Mouse (Mus musculus): Measurements from ENCODE around the gene Lcn2.
"Not testable (repeated sequence)": the region's sequence is repeated elsewhere in the genome, so short reads cannot be mapped to it uniquely, and the experiment has no call there.

Lcn2 gene

DNA sequence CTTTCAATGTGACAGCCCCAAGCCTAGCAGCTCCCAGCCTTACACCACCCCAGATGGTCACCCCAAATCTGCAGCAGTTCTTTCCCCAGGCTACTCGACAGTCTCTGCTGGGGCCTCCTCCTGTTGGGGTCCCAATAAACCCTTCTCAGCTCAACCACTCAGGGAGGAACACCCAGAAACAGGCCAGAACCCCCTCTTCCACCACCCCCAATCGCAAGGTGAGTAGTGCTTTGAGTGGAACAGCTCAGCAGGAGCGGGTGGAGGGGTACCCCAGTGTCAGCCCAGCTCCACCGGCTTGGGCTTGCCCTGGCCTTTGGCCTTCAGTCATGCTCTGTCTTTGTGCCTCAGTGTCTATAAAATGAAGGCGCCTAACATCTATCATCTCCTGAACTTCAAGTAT is 20.7 kb downstream of the Lcn2 start:
- DNase-seq (ENCODE audit: low read depth, low spot score) = no peak

- DNase-seq (ENCODE audit: low read depth, low spot score) = no peak
Observed at GRCm38 (mm10) chr2:32364121-32364520, 23.9 kb downstream of the Lcn2 start.

GRCm38 (mm10) chr2:32363376-32364106 is 24.5 kb downstream of the Lcn2 start:
- DNase-seq (ENCODE audit: low read depth, low spot score) = peak; percentile 89

GRCm38 (mm10) chr2:32362817-32363340 is 25.2 kb downstream of the Lcn2 start:
- peak; percentile 85 for DNase-seq (ENCODE audit: low read depth, low spot score)

DNA sequence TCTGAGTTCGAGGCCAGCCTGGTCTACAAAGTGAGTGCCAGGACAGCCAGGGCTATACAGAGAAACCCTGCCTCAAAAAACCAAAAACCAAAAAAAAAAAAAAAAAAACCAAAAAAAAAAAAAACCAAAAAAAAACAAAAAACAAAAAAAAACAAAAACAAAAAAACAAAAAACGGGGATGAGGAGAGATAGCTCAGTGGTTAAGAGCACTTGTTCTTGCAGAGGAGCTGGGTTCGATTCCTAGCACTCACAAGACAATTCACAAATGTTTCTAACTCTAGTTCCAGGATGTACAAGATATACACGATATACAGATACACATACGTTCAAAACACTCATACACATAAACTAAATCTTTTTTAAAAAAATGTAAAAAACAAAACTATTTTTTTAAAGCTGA is 25.8 kb downstream of the Lcn2 start:
- DNase-seq (ENCODE audit: low read depth, low spot score) = not testable (repeated sequence)

DNA sequence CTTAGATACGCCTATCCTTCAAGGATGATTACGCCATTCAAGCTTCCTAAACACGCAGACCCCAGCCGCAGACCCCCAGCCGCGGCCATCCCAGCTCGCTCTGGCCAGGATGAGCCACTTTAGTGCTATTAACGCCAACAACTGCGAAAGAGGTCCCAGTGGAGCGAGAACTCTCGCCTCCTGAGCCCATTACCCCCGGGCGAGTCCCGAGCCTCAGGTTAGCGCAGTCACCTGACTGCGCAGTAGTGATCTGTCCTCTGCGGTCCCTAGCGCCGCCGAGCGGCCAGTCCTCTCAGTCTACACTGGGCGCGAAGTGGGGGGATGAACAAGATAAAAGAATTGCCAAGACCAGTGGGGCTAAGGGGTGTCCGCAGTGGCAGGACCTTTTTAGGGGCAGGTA is 26.6 kb downstream of the Lcn2 start:
- DNase-seq (ENCODE audit: low read depth, low spot score) = peak; percentile 63

- DNase-seq (ENCODE audit: low read depth, low spot score) = peak; percentile 84
Observed at GRCm38 (mm10) chr2:32360741-32361140, 27.3 kb downstream of the Lcn2 start.

DNA sequence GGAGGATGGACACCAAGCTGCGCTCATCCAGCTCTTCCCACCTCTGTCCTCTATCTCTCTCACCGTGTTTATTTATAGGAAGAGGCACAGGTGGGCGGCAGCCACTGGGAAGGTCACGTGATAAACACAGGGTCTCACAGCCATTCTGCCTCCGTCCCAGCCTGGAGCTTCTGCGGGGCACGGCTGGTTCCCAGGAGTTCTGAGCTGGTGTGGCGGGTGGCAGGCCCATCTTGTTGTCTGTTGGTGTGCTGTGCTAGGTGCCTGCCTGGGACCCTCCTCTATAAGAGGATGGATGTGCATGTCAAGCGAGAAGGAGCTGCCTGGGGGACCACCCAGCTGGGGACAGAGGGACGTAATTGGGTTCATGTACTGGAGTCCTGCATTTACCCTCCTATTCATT is 29.7 kb downstream of the Lcn2 start:
- no peak for DNase-seq (ENCODE audit: low read depth, low spot score)

DNA sequence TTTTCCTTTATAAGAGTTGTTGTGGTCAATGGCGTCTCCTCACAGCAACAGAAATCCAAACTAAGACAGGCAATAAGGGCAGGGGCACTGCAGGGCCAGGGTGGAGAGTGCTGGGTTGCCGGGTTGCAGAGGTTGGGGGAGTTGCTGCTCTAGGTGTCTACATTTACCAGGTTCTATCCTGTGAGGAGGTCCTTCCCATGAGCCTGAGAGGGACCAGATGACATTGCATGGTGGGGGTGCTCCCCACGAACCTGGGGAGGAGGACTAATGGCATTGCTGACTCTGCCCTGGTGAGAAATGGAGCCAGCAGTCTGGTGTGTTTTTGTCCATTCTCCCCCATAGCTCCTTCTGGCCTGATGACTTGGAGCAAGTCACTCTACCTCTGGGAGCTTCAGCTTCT is 30.3 kb downstream of the Lcn2 start:
- no peak for DNase-seq (ENCODE audit: low read depth, low spot score)

GRCm38 (mm10) chr2:32356216-32356615 is 31.8 kb downstream of the Lcn2 start:
- no peak for DNase-seq (ENCODE audit: low read depth, low spot score)

GRCm38 (mm10) chr2:32354336-32354895 is 33.6 kb downstream of the Lcn2 start:
- DNase-seq (ENCODE audit: low read depth, low spot score) = no peak

DNA sequence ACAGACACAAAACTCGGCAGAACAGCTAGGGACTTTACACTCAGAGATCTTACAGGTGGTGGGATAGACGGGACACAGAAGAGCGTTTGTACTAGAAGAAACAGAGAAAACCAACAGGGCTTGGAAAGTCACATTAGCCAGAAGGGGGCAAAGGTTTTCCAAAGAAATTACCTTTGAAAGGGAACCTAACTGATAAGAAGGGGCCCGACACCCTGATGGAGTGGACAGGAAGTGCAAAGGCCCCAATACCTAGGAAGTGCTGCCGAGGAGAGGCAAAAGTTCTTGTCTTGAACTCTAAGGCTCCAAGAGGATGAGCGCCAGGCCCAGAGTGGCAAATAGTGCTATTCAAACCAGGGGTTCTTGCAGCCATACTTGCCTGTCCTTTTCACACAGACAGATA is 34.2 kb downstream of the Lcn2 start:
- DNase-seq (ENCODE audit: low read depth, low spot score) = no peak

GRCm38 (mm10) chr2:32353007-32353542 is 35.0 kb downstream of the Lcn2 start, which contains the start of gene Dnm1:
Gene Dnm1 (minus strand): TSS chr2:32353338.
- peak; percentile 88 for DNase-seq (ENCODE audit: low read depth, low spot score)

DNA sequence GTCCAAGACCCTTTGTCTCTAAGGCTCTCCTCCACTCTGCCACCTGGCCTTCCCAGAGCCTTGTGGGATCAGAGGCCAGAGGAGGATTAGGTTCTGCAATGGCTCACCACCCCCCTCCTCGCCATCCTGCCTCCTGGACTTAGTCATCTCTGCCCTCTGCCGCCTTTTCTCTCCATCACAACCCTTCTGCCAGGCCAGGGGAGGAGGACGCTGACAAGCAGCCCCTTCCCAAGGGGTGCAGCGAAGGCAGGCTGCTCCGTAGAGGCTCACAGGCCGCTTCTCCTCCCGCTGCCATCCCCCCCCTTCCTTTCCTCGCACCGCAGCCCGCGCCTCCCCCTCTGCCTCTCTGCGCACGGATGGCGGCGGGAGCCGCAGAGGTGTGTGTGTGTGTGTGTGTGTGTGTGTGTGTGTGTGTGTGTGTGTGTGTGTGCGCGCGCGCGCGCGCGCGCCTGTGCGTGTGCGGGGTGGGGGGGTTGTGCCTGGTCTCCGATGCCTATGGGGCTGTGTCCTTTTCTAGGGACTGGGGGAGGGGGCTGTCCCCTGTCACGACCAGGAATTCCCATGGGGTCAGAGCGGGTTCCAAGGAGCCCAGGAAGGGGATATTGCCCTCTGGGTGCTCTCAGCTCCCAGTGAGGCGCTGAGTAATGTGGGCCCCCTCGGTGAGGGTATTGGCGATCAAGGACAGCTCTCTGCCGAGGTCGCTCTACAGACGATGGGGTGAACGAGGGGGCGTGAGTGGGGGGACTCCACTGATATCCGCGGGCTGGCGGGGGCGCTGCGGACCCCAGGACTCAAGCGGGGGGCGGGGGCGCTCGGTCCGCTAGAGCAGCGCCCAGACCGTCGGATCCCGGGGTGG is 35.7 kb downstream of the Lcn2 start, which contains the start of gene Ciz1:
Gene Ciz1 (plus strand): TSS at position 177 of the 856 bp plus-strand sequence.
- DNase-seq (ENCODE audit: low read depth, low spot score) = peak; percentile 67

- DNase-seq (ENCODE audit: low read depth, low spot score) = no peak
Observed at GRCm38 (mm10) chr2:32351471-32351961, 36.5 kb downstream of the Lcn2 start.

DNA sequence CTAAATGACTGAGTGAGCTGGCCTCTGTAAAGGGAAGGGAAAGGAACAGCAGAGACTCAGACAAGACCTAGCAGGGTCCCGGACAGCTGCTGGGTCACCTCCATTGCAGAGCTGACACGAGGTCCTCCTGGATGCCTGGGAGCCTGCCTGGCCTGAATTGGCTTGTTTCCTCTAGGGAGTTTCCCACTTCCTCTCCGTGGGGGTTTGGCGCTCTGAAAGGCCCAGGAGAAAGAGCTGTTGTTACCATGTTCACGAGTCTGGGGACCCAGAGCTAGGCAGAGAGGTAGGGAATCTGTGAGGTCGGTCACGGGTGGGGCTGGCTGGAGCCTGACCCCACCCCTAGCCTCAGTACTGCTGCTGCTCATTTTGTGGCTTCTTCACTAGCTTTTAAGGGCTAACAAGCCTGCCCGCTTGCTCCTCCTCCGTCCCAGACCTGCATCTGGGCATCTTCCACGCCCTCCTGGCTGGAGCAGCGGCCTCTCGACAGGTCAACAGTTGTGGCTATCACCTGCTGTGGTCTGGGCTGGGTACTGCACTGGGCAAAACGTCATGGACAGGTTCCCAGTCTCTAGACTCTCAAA is 37.5 kb downstream of the Lcn2 start:
- DNase-seq (ENCODE audit: low read depth, low spot score) = peak; percentile 31

- DNase-seq (ENCODE audit: low read depth, low spot score) = no peak
Observed at GRCm38 (mm10) chr2:32349625-32350255, 38.3 kb downstream of the Lcn2 start.

- no peak for DNase-seq (ENCODE audit: low read depth, low spot score)
Observed at GRCm38 (mm10) chr2:32348311-32348710, 39.7 kb downstream of the Lcn2 start.

- DNase-seq (ENCODE audit: low read depth, low spot score) = no peak
Observed at GRCm38 (mm10) chr2:32347019-32347418, 41.0 kb downstream of the Lcn2 start.

DNA sequence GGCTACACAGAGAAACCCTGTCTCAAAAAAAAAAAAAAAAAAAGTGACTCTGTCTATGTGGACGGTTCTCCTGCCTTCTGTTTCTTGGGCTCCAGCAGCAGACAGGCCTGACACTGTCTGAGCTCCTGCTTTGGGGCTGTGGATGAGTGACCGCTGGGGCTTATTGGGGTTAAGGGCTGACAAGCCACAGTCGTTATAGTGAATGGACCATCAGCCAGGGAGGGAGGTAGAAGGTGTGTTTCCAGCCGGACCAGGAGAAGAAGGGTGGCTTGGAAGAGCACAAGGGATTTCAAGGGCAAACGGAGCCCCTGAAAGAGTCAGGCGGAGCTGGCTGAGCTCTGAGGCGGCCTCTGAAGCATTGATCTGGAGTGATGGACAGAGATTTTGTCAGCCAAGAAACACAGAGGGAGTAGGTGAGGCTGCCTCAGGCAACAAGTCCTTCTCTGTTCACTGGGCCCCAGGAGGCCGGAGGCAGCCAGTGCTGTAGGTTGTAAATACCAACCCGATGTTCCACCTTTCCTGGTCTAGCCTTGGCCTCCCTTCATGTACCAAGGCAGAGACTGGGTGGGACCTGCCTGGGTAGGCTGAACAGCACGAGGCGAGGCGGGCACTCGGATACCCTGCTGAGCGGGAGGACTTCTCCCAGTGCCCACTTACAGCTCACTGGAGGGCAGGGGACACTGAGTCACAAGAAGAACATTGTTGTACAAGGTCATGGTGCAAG is 43.3 kb downstream of the Lcn2 start:
- no peak for DNase-seq (ENCODE audit: low read depth, low spot score)

Measured in 3T3-L1 (cell line).